Mouse (Mus musculus): ENCODE measurements around the gene Pip5k1b. TPM values are rescaled to one million over a fixed set of nuclear protein-coding genes. Genes with fewer than 3 reads are reported as not detected.

Pip5k1b gene
- total RNA-seq, 1 experiment: 2.1 TPM

GRCm38 (mm10) chr19:24317731-24318130 is 237.9 kb downstream of the Pip5k1b start:
- in situ Hi-C loops (cut with MboI; ENCODE audit: low sequenced_read_pairs in 2 of 2, unreplicated experiment in 2 of 2): no loop called here
- H3K27ac ChIP-seq (ENCODE audit: insufficient read depth, low read depth, low read length, poor library complexity, severe bottlenecking): no peak overlapping the region
- no peak for DNase-seq (ENCODE audit: low read depth, low spot score)
- TF ChIP-seq HCFC1 (IDR thresholded peaks at IDR 0.05; ENCODE audit: borderline replicate concordance, insufficient read depth, low read length): no peak
- TF ChIP-seq CHD2 (IDR thresholded peaks at IDR 0.05; ENCODE audit: low read depth, low read length): no peak
- TF ChIP-seq MAFK (IDR thresholded peaks at IDR 0.05; ENCODE audit: insufficient read depth, low read depth, low read length): no peak
- TF ChIP-seq ZC3H11A (IDR thresholded peaks at IDR 0.05; ENCODE audit: borderline replicate concordance, low read depth, low read length): no peak
- no peak for TF ChIP-seq ZNF384 (IDR thresholded peaks at IDR 0.05; ENCODE audit: low read depth, low read length)
- H3K4me1 ChIP-seq (ENCODE audit: control insufficient read depth in 2 of 2, insufficient read depth in 2 of 2, low read length in 2 of 2, poor library complexity in 1 of 2): no peaks in the 10 kb centered on the region
- no peaks in the 10 kb centered on the region for H3K9me3 ChIP-seq (ENCODE audit: control insufficient read depth, insufficient read depth, low read depth, low read length)
- H3K9ac ChIP-seq (ENCODE audit: insufficient read depth, low read depth, low read length, poor library complexity, severe bottlenecking): no peak overlapping the region
- H3K36me3 ChIP-seq (ENCODE audit: control insufficient read depth, insufficient read depth, low read length, poor library complexity, severe bottlenecking): no peaks in the 10 kb centered on the region
- H3K4me3 ChIP-seq (ENCODE audit: insufficient read depth in 1 of 2, low read depth in 1 of 2, low read length in 2 of 2, poor library complexity in 1 of 2, severe bottlenecking in 1 of 2): no peak overlapping the region

DNA sequence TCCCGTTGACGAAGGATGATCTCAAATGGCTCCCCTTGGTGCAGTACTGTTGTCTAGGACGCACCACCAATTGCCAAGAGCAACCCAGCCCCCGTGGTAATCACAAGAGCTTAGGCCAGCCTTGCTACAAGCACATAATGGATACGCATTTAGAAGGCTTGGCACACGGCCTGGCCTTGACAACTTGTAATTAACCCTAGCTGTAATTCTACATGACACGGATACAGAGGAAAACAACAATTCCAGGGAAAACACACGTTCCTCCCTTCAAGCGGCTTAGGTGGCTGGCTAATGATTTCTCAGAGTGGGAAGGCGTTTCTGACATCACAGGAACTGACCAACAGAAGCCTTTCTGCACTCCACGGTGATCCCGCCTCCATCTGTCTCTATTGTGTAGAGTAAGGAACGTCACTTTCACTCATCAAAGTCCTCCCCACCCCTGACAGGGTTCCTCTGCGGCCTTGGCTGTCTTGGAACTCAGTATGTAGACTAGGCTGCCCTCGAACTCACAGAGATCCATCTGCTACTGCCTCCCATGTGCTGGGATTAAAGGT is 238.6 kb downstream of the Pip5k1b start:
- Histone ChIP-seq H3K4me1 (ENCODE audit: control insufficient read depth in 2 of 2, insufficient read depth in 2 of 2, low read length in 2 of 2, poor library complexity in 1 of 2) (no peaks in the 10 kb centered on the region), H3K4me3 (ENCODE audit: insufficient read depth in 1 of 2, low read depth in 1 of 2, low read length in 2 of 2, poor library complexity in 1 of 2, severe bottlenecking in 1 of 2) (no peak overlapping the region), H3K9me3 (ENCODE audit: control insufficient read depth, insufficient read depth, low read depth, low read length) (no peaks in the 10 kb centered on the region), H3K9ac (ENCODE audit: insufficient read depth, low read depth, low read length, poor library complexity, severe bottlenecking) (no peak overlapping the region), H3K36me3 (ENCODE audit: control insufficient read depth, insufficient read depth, low read length, poor library complexity, severe bottlenecking) (no peaks in the 10 kb centered on the region), H3K27ac (ENCODE audit: insufficient read depth, low read depth, low read length, poor library complexity, severe bottlenecking) (no peak overlapping the region)
- in situ Hi-C loops (cut with MboI; ENCODE audit: low sequenced_read_pairs in 2 of 2, unreplicated experiment in 2 of 2): no loop called here
- TF ChIP-seq CHD2 (IDR thresholded peaks at IDR 0.05; ENCODE audit: low read depth, low read length): no peak
- no peak for TF ChIP-seq ZC3H11A (IDR thresholded peaks at IDR 0.05; ENCODE audit: borderline replicate concordance, low read depth, low read length)
- TF ChIP-seq HCFC1 (IDR thresholded peaks at IDR 0.05; ENCODE audit: borderline replicate concordance, insufficient read depth, low read length): no peak
- no peak for DNase-seq (ENCODE audit: low read depth, low spot score)

GRCm38 (mm10) chr19:24316060-24316725 is 239.5 kb downstream of the Pip5k1b start:
- H3K4me3 ChIP-seq (ENCODE audit: insufficient read depth in 1 of 2, low read depth in 1 of 2, low read length in 2 of 2, poor library complexity in 1 of 2, severe bottlenecking in 1 of 2): no peak overlapping the region
- no peak for TF ChIP-seq HCFC1 (IDR thresholded peaks at IDR 0.05; ENCODE audit: borderline replicate concordance, insufficient read depth, low read length)
- no peak for TF ChIP-seq MAFK (IDR thresholded peaks at IDR 0.05; ENCODE audit: insufficient read depth, low read depth, low read length)
- TF ChIP-seq ZC3H11A (IDR thresholded peaks at IDR 0.05; ENCODE audit: borderline replicate concordance, low read depth, low read length): no peak
- TF ChIP-seq ZNF384 (IDR thresholded peaks at IDR 0.05; ENCODE audit: low read depth, low read length): no peak
- no peak for TF ChIP-seq CHD2 (IDR thresholded peaks at IDR 0.05; ENCODE audit: low read depth, low read length)
- no peak for DNase-seq (ENCODE audit: low read depth, low spot score)
- H3K4me1 ChIP-seq (ENCODE audit: control insufficient read depth in 2 of 2, insufficient read depth in 2 of 2, low read length in 2 of 2, poor library complexity in 1 of 2): no peaks in the 10 kb centered on the region
- in situ Hi-C loops (cut with MboI; ENCODE audit: low sequenced_read_pairs in 2 of 2, unreplicated experiment in 2 of 2): no loop called here
- no peaks in the 10 kb centered on the region for H3K36me3 ChIP-seq (ENCODE audit: control insufficient read depth, insufficient read depth, low read length, poor library complexity, severe bottlenecking)
- H3K9me3 ChIP-seq (ENCODE audit: control insufficient read depth, insufficient read depth, low read depth, low read length): no peaks in the 10 kb centered on the region
- H3K9ac ChIP-seq (ENCODE audit: insufficient read depth, low read depth, low read length, poor library complexity, severe bottlenecking): no peak overlapping the region
- no peak overlapping the region for H3K27ac ChIP-seq (ENCODE audit: insufficient read depth, low read depth, low read length, poor library complexity, severe bottlenecking)

GRCm38 (mm10) chr19:24315234-24315633 is 240.4 kb downstream of the Pip5k1b start:
- H3K4me3 ChIP-seq (ENCODE audit: insufficient read depth in 1 of 2, low read depth in 1 of 2, low read length in 2 of 2, poor library complexity in 1 of 2, severe bottlenecking in 1 of 2): no peak overlapping the region
- H3K27ac ChIP-seq (ENCODE audit: insufficient read depth, low read depth, low read length, poor library complexity, severe bottlenecking): no peak overlapping the region
- no peak overlapping the region for H3K9ac ChIP-seq (ENCODE audit: insufficient read depth, low read depth, low read length, poor library complexity, severe bottlenecking)
- H3K9me3 ChIP-seq (ENCODE audit: control insufficient read depth, insufficient read depth, low read depth, low read length): no peaks in the 10 kb centered on the region
- no peaks in the 10 kb centered on the region for H3K4me1 ChIP-seq (ENCODE audit: control insufficient read depth in 2 of 2, insufficient read depth in 2 of 2, low read length in 2 of 2, poor library complexity in 1 of 2)
- no peaks in the 10 kb centered on the region for H3K36me3 ChIP-seq (ENCODE audit: control insufficient read depth, insufficient read depth, low read length, poor library complexity, severe bottlenecking)
- DNase-seq (ENCODE audit: low read depth, low spot score): no peak
- no peak for TF ChIP-seq ZC3H11A (IDR thresholded peaks at IDR 0.05; ENCODE audit: borderline replicate concordance, low read depth, low read length)
- TF ChIP-seq HCFC1 (IDR thresholded peaks at IDR 0.05; ENCODE audit: borderline replicate concordance, insufficient read depth, low read length): no peak
- no peak for TF ChIP-seq MAFK (IDR thresholded peaks at IDR 0.05; ENCODE audit: insufficient read depth, low read depth, low read length)
- TF ChIP-seq CHD2 (IDR thresholded peaks at IDR 0.05; ENCODE audit: low read depth, low read length): no peak
- no peak for TF ChIP-seq ZNF384 (IDR thresholded peaks at IDR 0.05; ENCODE audit: low read depth, low read length)
- in situ Hi-C loops (cut with MboI; ENCODE audit: low sequenced_read_pairs in 2 of 2, unreplicated experiment in 2 of 2): no loop called here
